Mouse (Mus musculus): Measurements from ENCODE around the gene Gm6871. TPM values are rescaled to one million over a fixed set of nuclear protein-coding genes. Genes with fewer than 3 reads are reported as not detected.

Gene Gm6871
- polyA plus RNA-seq, 1 experiment: not detected

Other genes with a start within 250 kb of the Gm6871 start
- gene AI987944, start 180.3 kb downstream of the Gm6871 start, polyA plus RNA-seq (2012; rRNA removed): 8.0 and 8.4 TPM in 2 replicates
- gene Vmn2r57, start 125.0 kb downstream of the Gm6871 start, polyA plus RNA-seq (2012; rRNA removed): 0.86 TPM in 2 replicates
- gene Gm20449, start 74.2 kb downstream of the Gm6871 start, polyA plus RNA-seq (2012; rRNA removed): 0.21 and 0.32 TPM in 2 replicates
- gene AW146154, start 73.8 kb downstream of the Gm6871 start, polyA plus RNA-seq (2012; rRNA removed): 7.4 and 7.5 TPM in 2 replicates
- 13.2 and 13.6 TPM in 2 replicates for gene 2610021A01Rik, start 25.6 kb upstream of the Gm6871 start, polyA plus RNA-seq (2012; rRNA removed)
- 18.6 and 21.1 TPM in 2 replicates for gene Zfp788, start 59.5 kb upstream of the Gm6871 start, polyA plus RNA-seq (2012; rRNA removed)

All from frontal cortex, adult 2 months (tissue).